Mouse (Mus musculus) embryonic facial prominence, embryonic 14.5 days (tissue): ENCODE results near the gene Paqr6. TPM values are rescaled to one million over a fixed set of nuclear protein-coding genes. Genes with fewer than 3 reads are reported as not detected.
"Not testable (repeated sequence)": the region's sequence is repeated elsewhere in the genome, so short reads cannot be mapped to it uniquely, and the experiment has no call there.

Experiments used
- ATAC-seq: fragments of 200-750 bp; cut with Nextera tagmentation; 2 replicates; pipeline ENCODE4 v1.8.0; 2017; ENCODE audit warnings: low read depth, moderate number of reproducible peaks, moderate TSS enrichment
- DNase-seq: peaks from one replicate; pipeline ENCODE4 v3.0.0-alpha.2; 2015; ENCODE audit warnings: low spot score
- H3K27ac ChIP-seq: fragments of 300-500 bp; sonication (generic); replicated peaks from 2 replicates; pipeline ENCODE4 v1.5.1; 2014; ENCODE audit warnings: low read depth, mild to moderate bottlenecking, low read length, moderate library complexity
- H3K27me3 ChIP-seq: fragments of 300-500 bp; sonication (generic); replicated peaks from 2 replicates; pipeline ENCODE4 v1.6.1; 2014; ENCODE audit warnings: low read length; ENCODE audit not compliant: control insufficient read depth, insufficient read depth
- H3K36me3 ChIP-seq: fragments of 300-500 bp; sonication (generic); 2 replicates; pipeline ENCODE4 v1.6.1; 2014; ENCODE audit warnings: low read length, mixed read lengths; ENCODE audit not compliant: control insufficient read depth, insufficient read depth
- H3K4me1 ChIP-seq: fragments of 300-500 bp; sonication (generic); 2 replicates; pipeline ENCODE4 v1.6.1; 2014; ENCODE audit warnings: antibody characterized with exemption, low read length; ENCODE audit not compliant: control insufficient read depth, insufficient read depth
- H3K4me2 ChIP-seq: fragments of 300-500 bp; sonication (generic); 2 replicates; pipeline ENCODE4 v1.6.1; 2014; ENCODE audit warnings: low read depth, mild to moderate bottlenecking, low read length, moderate library complexity, mixed read lengths
- H3K4me3 ChIP-seq: fragments of 300-500 bp; sonication (generic); 2 replicates; pipeline ENCODE4 v1.5.1; 2014; ENCODE audit warnings: low read depth, mild to moderate bottlenecking, low read length
- H3K9ac ChIP-seq: fragments of 300-500 bp; sonication (generic); 2 replicates; pipeline ENCODE4 v1.6.1; 2014; ENCODE audit warnings: low read depth, mild to moderate bottlenecking, low read length, moderate library complexity, mixed read lengths
- H3K9me3 ChIP-seq: fragments of 300-500 bp; sonication (generic); 2 replicates; pipeline ENCODE4 v1.6.1; 2016; ENCODE audit warnings: low read length; ENCODE audit not compliant: control insufficient read depth
- WGBS: fragments of 180-500 bp; shearing (Covaris S2); extraction: QIAGEN DNeasy Blood & Tissue Kit; methylation state at CpG from one replicate; pipeline ENCODE4 v1.1.7; 2014; 5-methylcytosine and 5-hydroxymethylcytosine counted together
- polyA plus RNA-seq: library from polyadenylated mRNA; unstranded; fragments of >200 nt; fragmentation: Nextera tagmentation; extraction: Ambion mirVana; gene quantifications from 2 replicates; pipeline ENCODE4 v1.2.1, GENCODE M21; 2014

Paqr6 gene
- polyA plus RNA-seq, 1 experiment from 2014 or later: 7.3 TPM

- H3K9ac ChIP-seq, H3K9me3 ChIP-seq, ATAC-seq, H3K27ac ChIP-seq, H3K27me3 ChIP-seq, H3K4me1 ChIP-seq, H3K4me3 ChIP-seq, H3K4me2 ChIP-seq, H3K36me3 ChIP-seq, DNase-seq: not testable (repeated sequence)
- 91% methylated on average over 9 of the region's 9 CpGs for WGBS
Observed at GRCm38 (mm10) chr3:88372643-88373042, 8.3 kb downstream of the Paqr6 start, which contains the start of gene Bglap3. Gene Bglap3 (minus strand): TSS chr3:88372743.

GRCm38 (mm10) chr3:88375750-88376626 is 11.6 kb downstream of the Paqr6 start:
- Histone ChIP-seq H3K27ac (0 out of 2 replicates have a peak overlapping the region, but pooled peaks have one; percentile 21), H3K4me3 (peak overlapping the region; percentile 24), H3K4me2 (peak overlapping the region; percentile 49), H3K9ac (peak overlapping the region; percentile 47)
- H3K36me3 ChIP-seq, H3K27me3 ChIP-seq, H3K4me1 ChIP-seq, H3K9me3 ChIP-seq: not testable (repeated sequence)
- ATAC-seq (peak; percentile 96), DNase-seq (peak; percentile 79)
- 8% methylated on average over 16 of the region's 19 CpGs for WGBS

- peak; percentile 38 for ATAC-seq
- peak overlapping the region; percentile 47; the same call in 1 of the 2 replicates for H3K9ac ChIP-seq
- not testable (repeated sequence) for H3K27ac ChIP-seq, H3K4me1 ChIP-seq, H3K27me3 ChIP-seq, H3K36me3 ChIP-seq, H3K9me3 ChIP-seq, DNase-seq
- peak overlapping the region; percentile 24; the same call in 1 of the 2 replicates for H3K4me3 ChIP-seq
- H3K4me2 ChIP-seq: peak overlapping the region; percentile 49
- 21% methylated on average over 4 of the region's 7 CpGs for WGBS
Observed at GRCm38 (mm10) chr3:88376644-88377043, 12.3 kb downstream of the Paqr6 start.

- not testable (repeated sequence) for DNase-seq, H3K4me3 ChIP-seq, ATAC-seq, H3K4me1 ChIP-seq, H3K27ac ChIP-seq, H3K36me3 ChIP-seq, H3K9ac ChIP-seq, H3K4me2 ChIP-seq, H3K27me3 ChIP-seq, H3K9me3 ChIP-seq
- WGBS: 70% methylated on average over 4 of the region's 5 CpGs
Observed at GRCm38 (mm10) chr3:88378599-88378998, 14.2 kb downstream of the Paqr6 start, which contains the start of gene Bglap2. Gene Bglap2 (minus strand): TSS chr3:88378699.

GRCm38 (mm10) chr3:88381389-88382315 is 17.3 kb downstream of the Paqr6 start:
- H3K9me3 ChIP-seq, H3K9ac ChIP-seq, H3K4me1 ChIP-seq, H3K36me3 ChIP-seq, H3K27me3 ChIP-seq: not testable (repeated sequence)
- DNase-seq (peak; percentile 83), ATAC-seq (peak; percentile 93)
- Histone ChIP-seq H3K4me3 (peak overlapping the region; percentile 24), H3K4me2 (peak overlapping the region; percentile 54), H3K27ac (peak overlapping the region; percentile 39; the same call in 1 of the 2 replicates)
- WGBS: 9% methylated on average over 16 of the region's 22 CpGs

GRCm38 (mm10) chr3:88382383-88382782 is 18.0 kb downstream of the Paqr6 start:
- 17% methylated on average over 1 of the region's 7 CpGs for WGBS
- not testable (repeated sequence) for DNase-seq, H3K4me1 ChIP-seq, H3K9me3 ChIP-seq, H3K27ac ChIP-seq, H3K27me3 ChIP-seq, H3K4me3 ChIP-seq, H3K9ac ChIP-seq, H3K36me3 ChIP-seq, ATAC-seq
- H3K4me2 ChIP-seq: peak overlapping the region; percentile 54

GRCm38 (mm10) chr3:88384364-88384763 is 20.0 kb downstream of the Paqr6 start, which contains the start of gene Bglap:
Gene Bglap (minus strand): TSS chr3:88384464.
- 72% methylated on average over 5 of the region's 5 CpGs for WGBS
- Histone ChIP-seq H3K4me3 (no peak within 1 kb of the TSS), H3K27me3 (no peaks in the 10 kb centered on the region), H3K36me3 (no peaks in the 10 kb centered on the region), H3K9me3 (no peaks in the 10 kb centered on the region), H3K9ac (no peak within 1 kb of the TSS), H3K4me2 (no peak within 1 kb of the TSS), H3K4me1 (no peaks in the 10 kb centered on the region), H3K27ac (no peak within 1 kb of the TSS)
- ATAC-seq: no peak
- DNase-seq: no peak

- 0 out of 2 replicates have a peak, but pooled peaks cover 26% of the 10 kb centered on the region for H3K36me3 ChIP-seq
- no peak overlapping the region for H3K9ac ChIP-seq
- peak; percentile 41 for ATAC-seq
- H3K4me2 ChIP-seq: no peak overlapping the region
- no peaks in the 10 kb centered on the region for H3K27me3 ChIP-seq
- no peaks in the 10 kb centered on the region for H3K9me3 ChIP-seq
- no peak overlapping the region for H3K4me3 ChIP-seq
- H3K4me1 ChIP-seq: no peaks in the 10 kb centered on the region
- no peak overlapping the region for H3K27ac ChIP-seq
- no peak for DNase-seq
- 86% methylated on average over 9 of the region's 9 CpGs for WGBS
Observed at GRCm38 (mm10) chr3:88393776-88394375, 29.5 kb downstream of the Paqr6 start.
